Mouse (Mus musculus): ENCODE measurements around the gene Spint4. TPM values are rescaled to one million over a fixed set of nuclear protein-coding genes. Genes with fewer than 3 reads are reported as not detected.

Spint4 gene
- total RNA-seq (2017), result not detected in 2 replicates

DNA sequence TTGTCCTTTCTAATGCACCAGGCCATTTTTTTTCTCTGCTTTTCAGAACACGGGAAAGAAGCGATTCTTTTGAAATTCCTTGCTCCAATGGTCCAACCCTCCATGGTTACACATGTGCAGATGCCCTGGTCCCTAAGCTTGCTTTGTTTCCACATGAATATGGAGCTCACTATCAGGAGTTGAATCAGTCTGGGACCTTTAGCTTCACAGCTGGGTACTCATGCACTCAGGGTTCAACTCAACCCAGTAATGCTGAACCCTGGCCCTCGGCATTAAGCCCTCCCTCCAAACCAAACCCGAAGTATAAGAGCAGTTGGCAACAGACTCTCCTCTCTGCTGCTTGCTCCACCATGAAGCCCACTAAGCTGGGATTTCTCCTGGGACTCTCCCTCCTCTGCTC lies at the start of gene Spint4:
TSS of gene Spint4 (plus strand) at position 301 of the 400 bp plus-strand sequence.
- ATAC-seq (replicated peaks in 1 of 2; ENCODE audit: insufficient read depth in 1 of 2, low FRiP score in 2 of 2, low TSS enrichment in 1 of 2, low read depth in 1 of 2, poor library complexity in 2 of 2, severe bottlenecking in 2 of 2), result no peak

DNA sequence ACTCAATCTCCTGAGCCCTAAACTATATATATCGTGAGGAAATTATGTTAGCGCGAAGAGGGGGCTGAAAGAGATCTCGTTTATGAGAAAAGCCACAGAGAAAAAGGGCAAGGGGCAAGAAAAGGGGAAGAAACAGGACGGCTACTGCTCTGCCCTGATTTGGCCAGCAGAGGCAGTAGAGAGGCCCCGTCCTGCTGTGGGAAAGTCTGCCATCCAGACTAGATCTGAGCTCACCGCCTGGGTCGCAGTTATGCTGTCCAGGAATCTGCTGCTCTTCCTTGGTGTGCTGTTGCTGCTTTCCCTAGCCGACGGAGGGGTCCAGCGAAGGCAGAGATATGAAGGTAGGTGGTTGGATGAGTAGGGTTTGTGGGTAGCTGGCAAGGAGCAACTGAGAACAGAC lies 42.4 kb upstream of the Spint4 start, which contains the start of gene Wfdc10:
TSS of gene Wfdc10 (plus strand) at position 189 of the 400 bp plus-strand sequence.
- peak; percentile 86 to 90 for ATAC-seq (replicated peaks in 1 of 2; ENCODE audit: insufficient read depth in 1 of 2, low FRiP score in 2 of 2, low TSS enrichment in 1 of 2, low read depth in 1 of 2, poor library complexity in 2 of 2, severe bottlenecking in 2 of 2)

DNA sequence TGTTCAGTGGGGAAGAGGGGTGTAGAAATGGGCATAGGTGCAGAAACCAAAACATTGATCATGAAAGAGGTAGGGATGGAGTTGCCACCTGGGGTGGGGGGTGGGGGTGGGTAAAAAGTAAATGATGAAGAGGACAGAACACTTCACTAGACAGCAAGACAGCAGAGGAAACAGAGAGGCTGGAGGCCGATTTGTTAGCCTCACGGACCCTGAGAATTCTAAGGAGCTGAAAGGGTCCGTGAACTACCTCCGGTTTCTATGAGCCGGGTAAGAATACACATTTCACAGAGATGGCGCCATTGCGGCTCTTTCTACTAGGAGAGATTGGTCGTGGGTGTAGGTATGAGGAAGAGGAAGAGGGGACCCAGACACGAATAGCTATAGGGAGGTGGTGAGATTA lies 41.8 kb upstream of the Spint4 start, which contains the start of gene Wfdc9:
TSS of gene Wfdc9 (minus strand) at position 101 of the 400 bp plus-strand sequence.
- ATAC-seq (replicated peaks in 1 of 2; ENCODE audit: insufficient read depth in 1 of 2, low FRiP score in 2 of 2, low TSS enrichment in 1 of 2, low read depth in 1 of 2, poor library complexity in 2 of 2, severe bottlenecking in 2 of 2), result no peak

DNA sequence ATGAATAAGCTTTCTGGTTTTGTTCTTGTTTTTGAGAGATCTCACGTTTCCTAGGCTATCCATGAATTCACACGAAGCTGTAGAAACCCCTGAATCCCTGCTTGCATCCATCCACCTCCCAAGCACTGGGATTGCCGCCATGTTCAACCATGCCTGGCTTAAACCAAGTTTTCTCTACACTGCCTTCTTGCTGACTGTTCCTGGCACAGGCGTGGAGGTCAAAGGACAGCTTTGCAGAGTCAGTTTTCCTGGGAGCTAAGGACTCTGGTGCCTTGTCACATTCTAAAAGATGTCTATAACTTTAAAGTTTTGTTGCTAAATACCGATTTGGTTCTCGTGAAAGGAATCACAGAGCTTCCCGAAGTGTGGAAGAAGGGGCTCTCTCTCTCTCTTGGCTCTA lies 33.5 kb upstream of the Spint4 start:
- ATAC-seq (replicated peaks in 1 of 2; ENCODE audit: insufficient read depth in 1 of 2, low FRiP score in 2 of 2, low TSS enrichment in 1 of 2, low read depth in 1 of 2, poor library complexity in 2 of 2, severe bottlenecking in 2 of 2), result no peak

DNA sequence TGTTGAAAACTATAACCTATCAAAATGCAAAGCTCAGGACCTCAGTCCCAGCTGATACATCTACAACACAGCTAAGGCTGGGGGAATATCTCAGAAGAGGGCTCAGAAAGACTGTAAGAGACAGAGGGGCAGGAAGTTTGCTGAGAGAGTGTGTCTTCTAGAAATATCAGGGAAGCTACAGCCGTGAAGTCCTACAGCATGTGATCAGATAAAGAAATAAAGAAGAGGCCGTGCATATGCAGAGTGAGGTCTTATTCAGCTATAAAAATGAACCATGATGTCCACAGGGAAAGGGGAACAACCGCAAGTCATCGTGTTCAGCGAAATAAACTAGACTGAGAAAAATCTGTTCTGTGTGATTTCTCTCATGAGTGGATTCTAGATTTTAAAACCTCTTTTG lies 28.0 kb upstream of the Spint4 start:
- ATAC-seq (replicated peaks in 1 of 2; ENCODE audit: insufficient read depth in 1 of 2, low FRiP score in 2 of 2, low TSS enrichment in 1 of 2, low read depth in 1 of 2, poor library complexity in 2 of 2, severe bottlenecking in 2 of 2), result no peak

DNA sequence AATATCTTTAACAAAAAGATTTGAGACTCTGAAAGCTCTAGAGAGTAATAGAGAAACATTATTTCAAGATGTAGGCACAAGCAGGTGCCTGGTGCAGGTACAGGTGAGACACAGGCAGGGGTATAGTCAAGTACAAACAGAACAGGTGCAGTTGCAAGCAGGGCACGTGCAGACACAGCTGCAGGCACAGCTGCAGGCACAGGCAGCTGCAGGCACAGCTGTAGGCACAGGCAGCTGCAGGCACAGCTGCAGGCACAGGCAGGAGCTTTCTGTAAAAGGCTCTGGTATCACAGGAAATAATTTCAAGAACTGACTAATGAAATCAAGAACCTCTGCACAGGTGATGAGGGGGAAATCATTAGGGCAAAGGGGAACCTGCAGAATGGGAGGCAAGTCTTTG lies 27.4 kb upstream of the Spint4 start:
- ATAC-seq (replicated peaks in 1 of 2; ENCODE audit: insufficient read depth in 1 of 2, low FRiP score in 2 of 2, low TSS enrichment in 1 of 2, low read depth in 1 of 2, poor library complexity in 2 of 2, severe bottlenecking in 2 of 2), result no peak

DNA sequence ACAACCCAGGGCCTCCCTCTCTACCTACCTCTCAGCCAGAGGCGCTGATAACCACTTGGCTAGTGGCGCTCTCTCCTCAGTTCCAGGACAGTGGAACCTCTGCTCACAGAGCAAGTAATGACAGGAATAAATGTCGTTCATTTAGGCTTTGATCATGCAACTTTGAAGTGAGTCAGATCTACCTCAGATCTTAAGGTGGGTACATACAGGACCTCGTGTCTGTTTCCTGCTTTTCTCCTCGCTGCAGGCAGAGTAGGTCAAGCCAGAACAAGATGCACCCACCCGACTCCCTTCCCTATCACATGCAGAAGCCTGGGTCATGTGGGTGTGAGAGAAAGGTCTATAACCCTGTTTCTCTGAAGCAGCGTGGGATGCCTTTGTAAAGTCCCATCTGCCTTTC lies 24.3 kb upstream of the Spint4 start, which contains the start of gene Wfdc11:
TSS of gene Wfdc11 (minus strand) at position 101 of the 400 bp plus-strand sequence.
- no peak for ATAC-seq (replicated peaks in 1 of 2; ENCODE audit: insufficient read depth in 1 of 2, low FRiP score in 2 of 2, low TSS enrichment in 1 of 2, low read depth in 1 of 2, poor library complexity in 2 of 2, severe bottlenecking in 2 of 2)

DNA sequence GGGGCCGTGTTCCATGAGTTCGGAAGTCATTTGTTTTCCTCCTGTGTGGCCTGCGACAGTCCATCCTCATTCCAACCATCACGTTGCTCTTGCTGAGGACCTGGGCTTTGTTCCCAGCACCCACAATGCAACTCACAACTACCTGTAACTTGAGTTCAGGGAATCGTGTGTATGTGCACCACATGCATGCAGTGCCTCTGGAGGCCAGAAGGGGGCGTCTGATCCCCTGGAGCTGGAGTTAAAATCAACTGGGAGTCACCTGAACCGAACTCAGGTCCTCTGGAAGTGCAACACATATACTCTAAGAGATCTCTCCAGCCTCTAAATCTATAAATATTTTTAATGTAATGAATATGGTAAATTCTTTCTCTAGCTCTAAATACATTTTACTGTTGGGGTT lies 22.2 kb upstream of the Spint4 start:
- no peak for ATAC-seq (replicated peaks in 1 of 2; ENCODE audit: insufficient read depth in 1 of 2, low FRiP score in 2 of 2, low TSS enrichment in 1 of 2, low read depth in 1 of 2, poor library complexity in 2 of 2, severe bottlenecking in 2 of 2)

DNA sequence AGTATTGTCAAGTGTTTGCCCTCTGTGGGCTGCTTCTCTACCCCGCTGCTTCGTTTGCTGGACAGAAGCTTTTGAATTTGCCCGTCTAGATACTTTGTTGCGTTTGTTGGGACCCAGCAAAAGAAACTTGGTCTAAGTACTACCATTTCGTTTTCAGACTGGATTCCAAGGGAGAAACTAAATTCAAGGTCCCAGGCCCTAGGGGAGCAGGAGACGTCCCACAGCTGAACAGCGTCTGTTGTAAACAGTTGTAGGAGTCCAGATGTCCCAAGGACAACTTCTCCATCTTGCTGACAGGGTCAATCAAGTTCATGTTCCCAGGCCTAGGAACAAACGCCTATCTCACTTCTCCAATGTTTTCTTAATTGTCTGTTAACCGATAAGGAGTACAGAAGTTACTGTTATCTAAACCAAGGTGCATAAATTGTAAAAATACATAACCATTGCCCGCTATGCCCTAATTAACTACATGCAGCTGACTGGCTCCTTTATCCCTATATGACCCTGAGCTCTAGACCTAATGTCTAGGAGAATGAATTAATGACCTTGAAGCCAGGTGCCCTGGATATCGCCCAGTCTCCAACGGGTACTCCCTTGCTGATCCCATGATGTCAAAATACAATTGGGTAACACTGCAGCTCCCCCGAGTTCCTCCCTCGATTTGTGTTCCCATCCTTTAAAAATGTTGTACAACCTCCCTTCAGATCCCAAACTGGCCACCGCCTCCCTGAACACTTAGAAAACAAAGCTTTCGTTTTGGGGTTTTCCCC lies 21.2 kb upstream of the Spint4 start:
- ATAC-seq (replicated peaks in 1 of 2; ENCODE audit: insufficient read depth in 1 of 2, low FRiP score in 2 of 2, low TSS enrichment in 1 of 2, low read depth in 1 of 2, poor library complexity in 2 of 2, severe bottlenecking in 2 of 2), result no peak

DNA sequence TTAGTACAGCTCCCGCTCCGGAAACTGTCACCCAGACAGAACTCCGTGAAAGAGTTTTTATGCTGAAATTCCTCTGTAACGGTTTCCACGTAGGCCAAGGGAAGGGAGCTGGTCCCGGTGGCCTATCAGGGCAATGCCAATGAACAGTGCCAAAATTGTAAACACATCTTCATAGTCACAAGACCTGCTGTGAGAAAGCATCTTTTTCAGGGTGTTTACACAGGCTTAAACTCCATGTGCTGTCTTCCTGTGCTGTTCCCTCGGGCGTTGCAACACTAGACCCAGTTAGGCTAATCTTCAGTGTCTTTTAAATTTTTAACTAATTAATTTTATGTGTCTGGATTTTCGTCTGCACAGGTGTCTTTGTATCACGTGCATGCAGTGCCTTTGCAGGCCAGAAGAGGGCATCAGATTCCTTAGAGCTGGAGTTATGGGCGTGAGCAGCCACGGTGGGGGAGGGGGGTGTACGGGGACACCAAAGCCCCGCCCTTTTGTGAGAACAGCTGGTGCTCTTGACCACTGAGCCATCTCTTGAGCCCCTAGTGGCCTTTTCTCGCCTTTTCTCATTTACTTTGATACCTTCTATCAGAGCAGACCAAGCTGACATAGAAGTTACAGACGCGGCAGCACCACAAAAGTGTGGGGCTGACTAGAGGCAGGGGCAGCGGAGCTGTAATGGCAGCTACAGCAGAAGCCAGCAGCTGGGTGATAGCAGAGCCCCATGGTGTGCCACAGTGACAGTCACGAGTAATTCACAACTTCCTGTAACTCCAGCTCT lies 19.3 kb upstream of the Spint4 start:
- peak; percentile 77 to 79 for ATAC-seq (replicated peaks in 1 of 2; ENCODE audit: insufficient read depth in 1 of 2, low FRiP score in 2 of 2, low TSS enrichment in 1 of 2, low read depth in 1 of 2, poor library complexity in 2 of 2, severe bottlenecking in 2 of 2)

DNA sequence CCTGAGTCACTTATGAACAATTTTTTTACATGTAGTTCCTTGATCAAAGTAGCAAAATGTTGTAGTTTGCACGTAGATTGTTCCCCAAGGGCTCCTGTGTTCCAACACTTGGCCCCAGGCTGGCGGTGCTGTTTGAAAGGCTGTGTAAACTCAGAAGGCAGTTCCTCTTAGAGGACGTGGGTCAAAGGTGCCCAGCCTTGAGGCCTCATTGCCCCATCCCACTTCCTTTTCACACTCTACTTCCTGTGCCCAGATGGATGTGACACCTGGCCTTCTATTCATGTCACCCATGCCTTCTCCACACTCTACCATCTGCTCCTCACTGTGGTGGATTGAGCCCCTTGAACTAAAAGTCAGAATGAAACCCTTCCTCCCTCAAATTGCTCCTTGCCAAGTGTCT lies 18.4 kb upstream of the Spint4 start:
- ATAC-seq (replicated peaks in 1 of 2; ENCODE audit: insufficient read depth in 1 of 2, low FRiP score in 2 of 2, low TSS enrichment in 1 of 2, low read depth in 1 of 2, poor library complexity in 2 of 2, severe bottlenecking in 2 of 2), result peak; percentile 70 to 76

DNA sequence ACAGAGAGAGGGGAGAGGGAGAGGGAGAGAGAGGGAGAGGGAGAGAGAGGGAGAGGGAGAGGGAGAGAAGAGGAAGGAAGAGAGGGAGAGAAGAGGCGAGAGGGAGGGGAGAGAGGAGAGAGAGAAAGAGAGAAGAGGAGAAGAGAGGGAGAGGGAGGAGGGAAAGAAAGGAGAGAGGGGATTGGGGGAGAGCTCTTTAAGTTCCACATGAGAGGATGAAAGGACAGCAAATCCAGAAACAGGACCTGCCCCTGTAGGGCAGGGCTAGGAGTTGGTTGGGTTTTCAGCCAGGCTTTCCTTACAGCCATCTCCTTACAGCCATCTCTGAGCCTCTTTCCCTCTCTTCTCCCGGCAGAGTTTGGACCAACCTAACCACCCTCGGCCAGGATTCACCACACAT lies 13.5 kb upstream of the Spint4 start, which contains the start of gene Wfdc13:
TSS of gene Wfdc13 (plus strand) at position 301 of the 400 bp plus-strand sequence.
- no peak for ATAC-seq (replicated peaks in 1 of 2; ENCODE audit: insufficient read depth in 1 of 2, low FRiP score in 2 of 2, low TSS enrichment in 1 of 2, low read depth in 1 of 2, poor library complexity in 2 of 2, severe bottlenecking in 2 of 2)

DNA sequence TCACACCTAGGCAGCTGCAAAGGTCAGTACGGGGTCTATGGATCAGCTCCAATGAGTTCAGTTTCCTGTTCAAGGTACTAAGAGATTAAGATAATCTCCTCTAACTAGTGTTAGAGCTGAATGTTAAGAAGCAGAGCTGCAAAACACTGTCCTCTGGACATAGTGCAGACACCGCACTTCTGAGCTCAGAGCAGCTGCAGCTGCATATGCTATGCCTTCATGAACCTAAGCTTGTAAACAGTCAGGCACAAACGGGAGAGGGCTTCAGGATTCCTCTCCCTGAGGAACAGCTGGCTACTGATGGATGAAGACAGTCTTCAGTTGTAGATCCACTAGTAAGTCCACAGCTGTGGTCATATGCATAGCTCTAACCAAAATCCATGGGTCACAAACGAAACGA lies 2.7 kb downstream of the Spint4 start:
- no peak for ATAC-seq (replicated peaks in 1 of 2; ENCODE audit: insufficient read depth in 1 of 2, low FRiP score in 2 of 2, low TSS enrichment in 1 of 2, low read depth in 1 of 2, poor library complexity in 2 of 2, severe bottlenecking in 2 of 2)

DNA sequence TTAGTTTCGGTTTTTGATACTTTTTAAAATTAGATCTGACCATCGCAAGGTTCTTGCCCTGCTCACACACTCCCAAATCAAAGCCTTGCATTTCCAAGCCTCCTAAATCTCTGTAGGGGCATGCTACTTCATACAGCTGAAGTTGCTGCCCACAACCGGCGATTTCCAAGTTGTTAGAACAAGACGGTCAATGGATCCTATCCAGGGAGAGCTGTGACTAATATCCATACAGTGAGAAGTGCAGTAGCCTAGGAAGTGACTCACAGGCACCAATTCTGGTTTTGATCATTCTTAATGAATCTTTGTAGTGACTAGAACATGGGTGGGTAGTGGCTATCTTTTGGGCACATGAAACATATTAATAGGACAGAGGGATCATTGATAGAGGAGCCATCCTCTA lies 3.5 kb downstream of the Spint4 start:
- no peak for ATAC-seq (replicated peaks in 1 of 2; ENCODE audit: insufficient read depth in 1 of 2, low FRiP score in 2 of 2, low TSS enrichment in 1 of 2, low read depth in 1 of 2, poor library complexity in 2 of 2, severe bottlenecking in 2 of 2)

DNA sequence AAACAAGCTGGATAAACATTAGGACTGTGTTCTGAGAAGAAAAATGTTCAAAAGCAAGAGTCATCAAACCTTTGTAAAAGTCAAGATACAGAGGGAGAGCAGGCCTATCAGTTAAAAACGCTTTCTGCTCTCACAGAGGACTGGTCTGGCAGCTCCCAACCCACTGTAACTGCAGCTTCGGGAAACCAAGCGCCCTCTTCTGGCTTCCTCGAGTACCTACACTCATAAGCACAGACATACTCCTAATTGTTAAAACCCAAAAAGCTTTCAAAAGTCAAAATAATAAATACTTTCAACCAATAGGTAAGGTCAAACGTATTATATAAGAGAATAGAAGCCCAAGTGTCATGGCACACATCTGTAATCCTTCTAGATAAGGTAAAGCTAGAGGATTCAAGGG lies 5.9 kb downstream of the Spint4 start:
- ATAC-seq (replicated peaks in 1 of 2; ENCODE audit: insufficient read depth in 1 of 2, low FRiP score in 2 of 2, low TSS enrichment in 1 of 2, low read depth in 1 of 2, poor library complexity in 2 of 2, severe bottlenecking in 2 of 2), result no peak

DNA sequence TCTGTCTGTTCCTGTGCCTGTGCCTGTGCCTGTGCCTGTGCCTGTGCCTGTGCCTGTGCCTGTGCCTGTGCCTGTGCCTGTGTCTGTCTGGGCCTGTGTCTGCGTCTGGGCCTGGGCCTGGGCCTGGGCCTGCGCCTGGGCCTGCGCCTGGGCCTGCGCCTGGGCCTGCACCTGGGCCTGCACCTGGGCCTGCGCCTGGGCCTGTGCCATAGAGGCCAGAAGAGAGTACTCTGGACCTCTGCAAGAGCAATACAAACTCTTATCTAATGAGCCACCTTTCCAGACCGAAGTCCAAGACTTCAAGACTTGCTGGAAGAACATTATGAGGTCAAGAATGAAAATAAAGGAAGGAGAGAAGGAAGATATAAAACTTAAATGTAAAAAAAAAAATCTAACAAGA lies 7.0 kb downstream of the Spint4 start:
- ATAC-seq (replicated peaks in 1 of 2; ENCODE audit: insufficient read depth in 1 of 2, low FRiP score in 2 of 2, low TSS enrichment in 1 of 2, low read depth in 1 of 2, poor library complexity in 2 of 2, severe bottlenecking in 2 of 2), result no peak

DNA sequence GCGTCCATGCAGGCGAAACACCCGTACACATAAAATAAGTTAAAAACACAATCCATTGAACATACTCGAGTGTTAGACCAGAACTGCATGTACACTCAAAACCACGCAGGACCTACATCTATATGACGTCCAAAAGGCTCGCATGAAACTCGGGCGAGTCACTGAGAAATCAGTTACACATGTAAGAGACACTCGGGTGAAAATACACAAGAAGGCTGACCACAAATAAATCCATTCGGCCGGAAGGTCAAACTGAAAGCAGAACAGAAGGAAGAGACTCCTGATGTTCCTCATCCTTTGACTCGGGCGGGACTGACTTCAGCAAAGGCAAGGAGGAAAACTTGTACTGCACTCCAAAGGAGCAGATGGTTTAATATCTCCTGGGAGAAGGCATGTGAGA lies 7.7 kb downstream of the Spint4 start:
- no peak for ATAC-seq (replicated peaks in 1 of 2; ENCODE audit: insufficient read depth in 1 of 2, low FRiP score in 2 of 2, low TSS enrichment in 1 of 2, low read depth in 1 of 2, poor library complexity in 2 of 2, severe bottlenecking in 2 of 2)

DNA sequence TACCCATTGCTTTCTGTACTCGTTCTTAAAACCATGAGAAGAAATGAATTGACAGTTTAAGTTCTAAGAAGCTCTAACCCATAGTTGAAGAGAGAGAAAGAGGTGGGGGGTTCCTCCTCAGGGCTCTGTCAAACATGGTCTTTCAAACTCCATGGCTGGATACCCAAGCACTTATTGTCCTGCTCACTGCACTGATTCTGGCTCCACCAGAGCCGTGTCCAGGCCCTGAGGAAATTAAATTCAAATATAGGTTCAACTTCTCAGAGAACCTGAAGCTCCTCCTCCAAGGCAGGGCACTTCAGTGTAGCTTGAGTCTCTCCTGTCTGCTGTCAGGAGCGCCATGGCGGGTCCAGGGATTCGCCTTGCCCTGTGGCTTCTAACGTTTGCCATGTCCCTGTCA lies 16.7 kb downstream of the Spint4 start, which contains the start of gene Spint5:
TSS of gene Spint5 (plus strand) at position 301 of the 400 bp plus-strand sequence.
- ATAC-seq (replicated peaks in 1 of 2; ENCODE audit: insufficient read depth in 1 of 2, low FRiP score in 2 of 2, low TSS enrichment in 1 of 2, low read depth in 1 of 2, poor library complexity in 2 of 2, severe bottlenecking in 2 of 2), result no peak

Measured in hematopoietic stem cell, adult 5-6 weeks (primary cell).